Mouse (Mus musculus) fat pad, adult 2 months (tissue): ENCODE data around the gene Tcl1.
"Not testable (repeated sequence)": the region's sequence is repeated elsewhere in the genome, so short reads cannot be mapped to it uniquely, and the experiment has no call there.

Experiments
- DNase-seq: peaks from one replicate; pipeline ENCODE4 v3.0.0-alpha.2; 2011; ENCODE audit warnings: low read depth, low spot score; ENCODE audit errors: extremely low read depth

The Tcl1 gene

DNA sequence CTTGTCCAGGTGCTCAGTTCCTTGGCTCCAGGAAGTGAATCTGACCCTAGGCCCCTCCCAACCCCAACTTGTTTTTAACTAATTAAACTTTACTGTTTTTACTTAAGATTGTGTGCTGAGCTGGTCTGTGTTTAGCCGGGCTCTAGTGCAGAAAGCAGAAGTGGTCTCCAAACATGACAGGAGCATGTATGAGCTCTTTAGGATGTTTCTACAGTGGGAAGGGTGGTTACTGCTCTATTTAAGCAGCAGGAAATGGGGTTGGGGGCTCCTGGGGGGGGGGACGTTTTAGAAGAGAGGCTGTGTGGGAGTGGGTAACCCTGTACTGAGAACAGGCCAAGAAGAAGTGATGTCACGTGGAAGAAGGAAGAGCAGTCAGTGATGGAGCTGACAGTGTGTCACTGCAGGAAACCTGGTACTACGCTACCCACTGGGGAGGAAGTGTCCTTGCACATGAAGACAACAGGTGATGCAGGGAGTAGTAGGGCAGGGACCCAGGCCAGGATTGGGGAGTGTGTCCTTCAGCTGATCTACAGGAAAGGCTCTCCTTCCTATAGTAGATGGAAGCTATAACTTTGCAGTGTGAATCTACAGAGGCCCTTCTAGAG lies 41.5 kb downstream of the Tcl1 start:
- DNase-seq, result not testable (repeated sequence)

DNA sequence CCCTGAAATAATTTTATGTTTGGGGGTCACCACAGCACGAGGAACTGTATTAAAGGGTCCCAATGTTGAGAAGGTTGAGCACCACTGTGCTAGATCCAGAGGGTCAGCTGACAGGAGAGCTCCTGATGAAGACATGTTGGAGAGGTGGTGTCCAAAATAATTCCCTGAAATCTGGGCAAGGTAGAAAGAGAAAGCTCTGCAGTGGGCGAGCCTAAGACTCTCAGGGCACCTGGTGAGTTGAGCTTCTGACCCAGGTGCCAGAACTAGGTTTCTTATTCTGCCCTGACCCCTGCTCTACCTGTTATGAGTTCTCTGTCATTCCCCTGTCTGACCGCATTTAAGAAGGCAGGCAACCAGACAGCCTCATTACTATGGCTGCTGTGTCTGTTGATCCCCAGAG lies 46.5 kb downstream of the Tcl1 start, which contains the start of gene Tcl1b5:
TSS of gene Tcl1b5 (plus strand) at position 301 of the 400 bp plus-strand sequence.
- not testable (repeated sequence) for DNase-seq

DNA sequence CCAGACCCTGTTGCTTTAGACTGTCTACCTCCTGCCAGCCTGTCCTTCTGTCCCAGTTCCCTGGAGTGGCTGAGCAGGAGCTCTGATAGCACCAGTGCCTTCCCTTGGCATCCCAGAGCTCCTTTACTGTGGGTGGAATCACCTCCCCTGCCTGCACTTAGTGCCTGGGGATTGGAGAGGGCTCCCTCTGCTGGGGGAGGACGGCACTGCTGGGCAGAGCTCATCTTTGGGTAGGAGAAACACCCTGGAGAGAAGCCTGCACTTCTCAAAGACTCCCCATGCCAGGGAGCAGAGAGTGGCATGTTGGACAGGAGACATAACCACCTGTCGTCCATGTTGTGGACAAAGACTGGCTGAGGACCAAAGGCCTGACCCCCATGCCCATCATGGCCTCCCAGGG lies 48.3 kb downstream of the Tcl1 start:
- not testable (repeated sequence) for DNase-seq

DNA sequence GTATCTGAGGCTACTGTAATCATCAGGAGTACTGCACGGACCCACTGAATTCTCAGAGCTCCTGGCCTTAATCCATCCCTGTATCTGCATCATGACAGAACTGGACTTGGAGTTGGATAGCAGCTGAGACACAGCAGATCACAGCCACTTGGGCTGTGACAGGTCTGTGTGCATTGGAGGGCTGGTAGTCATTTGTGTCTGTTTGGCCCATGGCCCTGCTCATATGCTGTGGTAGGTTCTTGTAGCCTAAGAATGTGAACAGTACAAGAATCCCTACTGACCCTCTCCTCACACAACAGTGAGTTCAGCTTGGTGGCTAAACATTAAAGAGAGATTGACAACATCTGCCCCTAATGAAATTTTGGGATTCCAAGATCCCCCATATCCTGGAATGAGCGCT lies 49.2 kb downstream of the Tcl1 start:
- no peak for DNase-seq
